Mouse (Mus musculus) left cerebral cortex, adult 11 months (tissue): ENCODE measurements around the gene Arid3a.

Experiments used
- DNase-seq: peaks from one replicate; pipeline ENCODE4 v3.0.0; 2022; ENCODE audit warnings: low spot score

The Arid3a gene

GRCm38 (mm10) chr10:79908167-79909091 lies 18.4 kb upstream of the Arid3a start, which contains the start of gene Med16:
Gene Med16, minus strand, starts transcription at chr10:79908923.
- peak; percentile 96 for DNase-seq

GRCm38 (mm10) chr10:79909092-79909922 lies 17.5 kb upstream of the Arid3a start:
- DNase-seq = peak; percentile 79

GRCm38 (mm10) chr10:79910556-79910955 lies 16.3 kb upstream of the Arid3a start, which contains the start of gene Gm26602:
Gene Gm26602, plus strand, starts transcription at chr10:79910856.
- DNase-seq = no peak

GRCm38 (mm10) chr10:79912412-79912811 lies 14.4 kb upstream of the Arid3a start:
- DNase-seq = no peak

GRCm38 (mm10) chr10:79914131-79914947 lies 12.5 kb upstream of the Arid3a start:
- DNase-seq = no peak

GRCm38 (mm10) chr10:79914948-79915596 lies 11.8 kb upstream of the Arid3a start:
- no peak for DNase-seq

GRCm38 (mm10) chr10:79916081-79916480 lies 10.8 kb upstream of the Arid3a start:
- no peak for DNase-seq

GRCm38 (mm10) chr10:79916808-79917531 lies 9.9 kb upstream of the Arid3a start, which contains the start of gene Kiss1r:
Gene Kiss1r, plus strand, starts transcription at chr10:79916971.
- DNase-seq = peak; percentile 65

GRCm38 (mm10) chr10:79917532-79918100 lies 9.2 kb upstream of the Arid3a start:
- DNase-seq = no peak

GRCm38 (mm10) chr10:79918231-79919078 lies 8.4 kb upstream of the Arid3a start:
- no peak for DNase-seq

GRCm38 (mm10) chr10:79919251-79919849 lies 7.5 kb upstream of the Arid3a start:
- DNase-seq = no peak

- DNase-seq = no peak
Measured at GRCm38 (mm10) chr10:79920056-79920890, 6.6 kb upstream of the Arid3a start.

- no peak for DNase-seq
Measured at GRCm38 (mm10) chr10:79920958-79921535, 5.8 kb upstream of the Arid3a start, which contains the start of gene R3hdm4. Gene R3hdm4, minus strand, starts transcription at chr10:79921208.

- DNase-seq = no peak
Measured at GRCm38 (mm10) chr10:79921572-79921971, 5.3 kb upstream of the Arid3a start.

GRCm38 (mm10) chr10:79924998-79925784 lies 1.7 kb upstream of the Arid3a start:
- peak; percentile 86 for DNase-seq

GRCm38 (mm10) chr10:79925785-79926490 lies 905 bp upstream of the Arid3a start:
- no peak for DNase-seq
